ENCODE assay signal across 8 mouse cellular contexts in the genomic region with DNA sequence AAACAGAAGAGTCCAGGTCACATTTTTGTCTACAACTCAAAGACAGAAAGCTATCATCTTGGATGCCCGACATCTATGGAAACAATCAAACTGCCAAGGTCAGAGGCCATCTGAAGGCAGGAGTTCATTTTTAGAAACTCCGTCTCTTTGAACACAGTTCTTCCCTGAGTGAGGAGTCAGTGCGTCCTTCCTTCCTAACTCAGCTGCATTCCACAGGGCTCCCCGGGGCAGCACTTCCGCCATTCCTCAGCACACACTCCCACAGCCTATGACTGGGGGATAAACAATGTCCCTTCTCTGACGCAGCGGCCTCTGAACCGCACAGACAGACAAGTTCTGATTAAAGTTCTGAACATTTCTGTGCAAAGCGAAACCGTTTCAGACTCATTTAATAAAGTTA. TPM values are rescaled to one million over a fixed set of nuclear protein-coding genes. Genes with fewer than 3 reads are reported as not detected.
DNase-seq lines count a peak whose midpoint lies in the region; ATAC-seq and TF ChIP-seq lines count a peak whose summit lies in the region.

No protein-coding gene starts in this region.

- H3K9ac ChIP-seq in embryonic facial prominence, embryonic 11.5 days (replicated peaks; ENCODE audit: low read length) = no peak overlapping the region
- 0 out of 2 replicates have a peak overlapping the region, but pooled peaks have one; percentile 24 for H3K9ac ChIP-seq in hindbrain, embryonic 11.5 days (ENCODE audit: low read depth, low read length)
- no peak overlapping the region for H3K9ac ChIP-seq in limb, embryonic 15.5 days
- no peak overlapping the region; the same call in 1 of the 2 replicates for H3K9ac ChIP-seq in midbrain, postnatal 0 days (replicated peaks; ENCODE audit: low read length, poor library complexity, severe bottlenecking)

- peak; percentile 37 to 40 for DNase-seq in adrenal gland, adult 18-20 months (ENCODE audit: low spot score in 2 of 2)
- peak; percentile 60 for DNase-seq in embryonic facial prominence, embryonic 11.5 days (ENCODE audit: low spot score)
- DNase-seq in hindbrain, embryonic 11.5 days (ENCODE audit: low spot score) = peak; percentile 54
- no peak for DNase-seq in midbrain, postnatal 0 days (ENCODE audit: low spot score)
- DNase-seq in cerebellum, postnatal 14 days = no peak
- no peak for DNase-seq in T-cell, adult 2 months (ENCODE audit: low spot score)
- DNase-seq in layer of hippocampus, adult 9-10 months (ENCODE audit: low spot score) = no peak

- peaks cover 5% of the 10 kb centered on the region for H3K36me3 ChIP-seq in embryonic facial prominence, embryonic 11.5 days (replicated peaks; ENCODE audit: control insufficient read depth, insufficient read depth, low read depth, low read length)
- 0 out of 2 replicates have a peak, but pooled peaks cover 5% of the 10 kb centered on the region for H3K36me3 ChIP-seq in hindbrain, embryonic 11.5 days (ENCODE audit: control insufficient read depth, insufficient read depth, low read length)
- peaks cover 82% of the 10 kb centered on the region for H3K36me3 ChIP-seq in limb, embryonic 15.5 days
- peaks cover 46% of the 10 kb centered on the region for H3K36me3 ChIP-seq in midbrain, postnatal 0 days (ENCODE audit: insufficient read depth, low read length)

- H3K4me1 ChIP-seq in embryonic facial prominence, embryonic 11.5 days (ENCODE audit: control insufficient read depth, insufficient read depth, low read length) = no peaks in the 10 kb centered on the region; the same call in 1 of the 2 replicates
- H3K4me1 ChIP-seq in hindbrain, embryonic 11.5 days (replicated peaks; ENCODE audit: control insufficient read depth, insufficient read depth, low read length) = peaks cover 4% of the 10 kb centered on the region; the same call in 1 of the 2 replicates
- 0 out of 2 replicates have a peak, but pooled peaks cover 2% of the 10 kb centered on the region for H3K4me1 ChIP-seq in limb, embryonic 15.5 days
- peaks cover 12% of the 10 kb centered on the region for H3K4me1 ChIP-seq in midbrain, postnatal 0 days (ENCODE audit: insufficient read depth, low read length)

- H3K4me2 ChIP-seq in embryonic facial prominence, embryonic 11.5 days (ENCODE audit: low read depth, low read length) = no peak overlapping the region
- no peak overlapping the region for H3K4me2 ChIP-seq in hindbrain, embryonic 11.5 days (replicated peaks; ENCODE audit: low read depth, low read length)
- H3K4me2 ChIP-seq in limb, embryonic 15.5 days = no peak overlapping the region
- H3K4me2 ChIP-seq in midbrain, postnatal 0 days (ENCODE audit: low read depth, low read length, poor library complexity, severe bottlenecking) = no peak overlapping the region

- no peaks in the 10 kb centered on the region for H3K27me3 ChIP-seq in embryonic facial prominence, embryonic 11.5 days (ENCODE audit: control insufficient read depth, insufficient read depth, low read length)
- no peaks in the 10 kb centered on the region for H3K27me3 ChIP-seq in hindbrain, embryonic 11.5 days (ENCODE audit: control insufficient read depth, insufficient read depth, low read length)
- no peaks in the 10 kb centered on the region for H3K27me3 ChIP-seq in limb, embryonic 15.5 days
- no peaks in the 10 kb centered on the region for H3K27me3 ChIP-seq in midbrain, postnatal 0 days (ENCODE audit: insufficient read depth, low read length)

- 10% methylated on average over 10 of the region's 10 CpGs for WGBS in embryonic facial prominence, embryonic 11.5 days
- 10% methylated on average over 10 of the region's 10 CpGs for WGBS in hindbrain, embryonic 11.5 days
- WGBS in limb, embryonic 15.5 days = 26% methylated on average over 10 of the region's 10 CpGs
- WGBS in midbrain, postnatal 0 days = 28% methylated on average over 10 of the region's 10 CpGs

- no peak for TF ChIP-seq CTCF in midbrain, postnatal 0 days (IDR thresholded peaks at IDR 0.05)

- H3K27ac ChIP-seq in embryonic facial prominence, embryonic 11.5 days (replicated peaks; ENCODE audit: low read depth, low read length) = no peak overlapping the region; the same call in 1 of the 2 replicates
- H3K27ac ChIP-seq in hindbrain, embryonic 11.5 days (ENCODE audit: low read depth, low read length) = peak overlapping the region; percentile 68
- 0 out of 2 replicates have a peak overlapping the region, but pooled peaks have one; percentile 43 for H3K27ac ChIP-seq in limb, embryonic 15.5 days
- peak overlapping the region; percentile 73 for H3K27ac ChIP-seq in midbrain, postnatal 0 days (ENCODE audit: low read depth, low read length)

- H3K4me3 ChIP-seq in embryonic facial prominence, embryonic 11.5 days (ENCODE audit: low read depth, low read length) = no peak overlapping the region
- H3K4me3 ChIP-seq in hindbrain, embryonic 11.5 days (ENCODE audit: low read depth, low read length) = no peak overlapping the region
- no peak overlapping the region for H3K4me3 ChIP-seq in limb, embryonic 15.5 days
- no peak overlapping the region for H3K4me3 ChIP-seq in midbrain, postnatal 0 days (ENCODE audit: low read depth, low read length)

- H3K9me3 ChIP-seq in embryonic facial prominence, embryonic 11.5 days (replicated peaks; ENCODE audit: control insufficient read depth, low read length) = no peaks in the 10 kb centered on the region
- H3K9me3 ChIP-seq in hindbrain, embryonic 11.5 days (ENCODE audit: control insufficient read depth, low read length) = no peaks in the 10 kb centered on the region
- H3K9me3 ChIP-seq in limb, embryonic 15.5 days = no peaks in the 10 kb centered on the region
- no peaks in the 10 kb centered on the region for H3K9me3 ChIP-seq in midbrain, postnatal 0 days (ENCODE audit: low read length)

- peak; percentile 72 for ATAC-seq in embryonic facial prominence, embryonic 11.5 days (replicated peaks; ENCODE audit: insufficient number of reproducible peaks, low FRiP score, low TSS enrichment, low read depth)
- no peak; the same call in 1 of the 2 replicates for ATAC-seq in hindbrain, embryonic 11.5 days (ENCODE audit: low FRiP score)
- no peak for ATAC-seq in limb, embryonic 15.5 days (ENCODE audit: insufficient number of reproducible peaks, low FRiP score, low TSS enrichment, low read depth)
- ATAC-seq in midbrain, postnatal 0 days (ENCODE audit: low FRiP score) = no peak

RNA-seq across cellular contexts. Expression of a gene that starts 58.9 kb away (rescaled TPM):
- total RNA-seq in adrenal gland, adult 18-20 months (2021) = 10 to 100 TPM; 29.3 to 35.8 TPM
- polyA plus RNA-seq in embryonic facial prominence, embryonic 11.5 days (2014; fragmentation: Nextera tagmentation; extraction: Ambion mirVana) = 50.8 and 56.2 TPM in 2 replicates
- polyA plus RNA-seq in hindbrain, embryonic 11.5 days (2014; fragmentation: Nextera tagmentation; extraction: Ambion mirVana) = 41.7 and 44.5 TPM in 2 replicates
- 41.9 and 45.8 TPM in 2 replicates for polyA plus RNA-seq in limb, embryonic 15.5 days (2015; fragmentation: Nextera tagmentation; extraction: Ambion mirVana)
- total RNA-seq in midbrain, postnatal 0 days (2014; rRNA removed) = 17.6 and 26.2 TPM in 2 replicates
- polyA plus RNA-seq in midbrain, postnatal 0 days (2015; fragmentation: Nextera tagmentation; extraction: Ambion mirVana) = 19.1 and 23.5 TPM in 2 replicates

Comparison
In these comparisons a context has a peak if more than half of its experiments do, and no peak if none do; other contexts are left out.
1. DNase-seq: peak in adrenal gland, adult 18-20 months (2 of 2), embryonic facial prominence, embryonic 11.5 days (single experiment) and hindbrain, embryonic 11.5 days (single experiment); none in midbrain, postnatal 0 days (single experiment), cerebellum, postnatal 14 days (0 of 2), T-cell, adult 2 months (single experiment) and layer of hippocampus, adult 9-10 months (single experiment).